ENCODE assay signal across 10 mouse cellular contexts in the genomic region with DNA sequence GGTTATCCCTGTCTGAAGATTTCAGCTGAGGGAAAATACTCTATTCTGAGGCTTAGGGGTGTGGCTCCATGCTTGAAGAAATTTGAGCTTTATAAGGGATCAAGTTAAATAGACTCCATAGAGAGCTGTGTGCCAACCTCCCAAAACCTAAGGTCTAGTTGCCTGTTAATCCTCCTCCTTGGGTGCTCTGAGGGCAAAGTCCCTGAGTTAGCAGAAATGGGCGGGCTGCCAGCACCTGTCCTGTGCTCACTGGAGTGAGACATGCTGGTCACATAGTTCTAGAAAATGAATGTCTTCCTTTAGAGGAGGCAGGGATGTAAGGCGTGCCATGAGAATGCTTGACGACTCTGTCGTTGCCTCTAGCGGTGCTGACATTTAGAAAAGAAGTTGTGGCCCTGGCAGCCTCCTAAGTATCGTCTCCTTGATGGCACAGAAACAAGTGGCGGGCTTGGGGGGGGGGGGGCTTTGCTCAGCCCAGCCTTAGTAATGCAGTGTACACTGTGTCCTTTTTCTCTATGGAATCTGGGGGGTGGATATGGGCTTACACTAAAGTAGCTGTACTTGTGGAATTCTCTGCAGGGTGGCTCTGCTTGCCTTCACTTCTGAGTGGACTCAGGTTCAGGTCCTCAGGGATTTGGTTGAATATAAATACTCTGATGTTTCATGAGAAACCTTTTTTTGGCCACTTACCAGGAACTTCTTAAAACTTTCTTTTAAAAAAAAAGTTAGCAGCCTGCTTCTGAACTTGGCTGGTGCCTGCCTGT. TPM values are rescaled to one million over a fixed set of nuclear protein-coding genes. Genes with fewer than 3 reads are reported as not detected.
DNase-seq lines count a peak whose midpoint lies in the region; ATAC-seq and TF ChIP-seq lines count a peak whose summit lies in the region.
"Had no signal": no experiment of that assay in that cellular context is flagged by ENCODE, and none has a peak within 500 bp of the region (broad histone marks: within the 10 kb centered on the region; RNA-seq: fewer than 3 reads in every experiment).

No protein-coding gene starts in this region.

- no peak overlapping the region for H3K4me3 ChIP-seq in heart, embryonic 15.5 days
- peak overlapping the region in 1 of 2 experiments; percentile 84; a peak in 2 of 4 replicates for H3K4me3 ChIP-seq in MEL (ENCODE audit: control insufficient read depth in 1 of 2, insufficient read depth in 1 of 2, low read depth in 2 of 2, low read length in 2 of 2)
- H3K4me3 ChIP-seq in intestine, embryonic 15.5 days (replicated peaks) = no peak overlapping the region
- H3K4me3 ChIP-seq in myocyte = no peak overlapping the region
- H3K4me3 ChIP-seq: layer of hippocampus, adult 2 months had no signal

- H3K79me2 ChIP-seq in MEL (ENCODE audit: control insufficient read depth, insufficient read depth, low read length, poor library complexity) (peaks cover 35% of the 10 kb centered on the region), myocyte (ENCODE audit: control insufficient read depth, insufficient read depth) (peaks cover 55% of the 10 kb centered on the region)

- H3K9me3 ChIP-seq in heart, embryonic 15.5 days (replicated peaks) = no peaks in the 10 kb centered on the region
- H3K9me3 ChIP-seq in MEL (replicated peaks; ENCODE audit: insufficient read depth, low read length) = no peaks in the 10 kb centered on the region
- no peaks in the 10 kb centered on the region for H3K9me3 ChIP-seq in intestine, embryonic 15.5 days

- TF ChIP-seq RAD21 in MEL (IDR thresholded peaks at IDR 0.05; ENCODE audit: low read depth, low read length) = no peak

- H3ac ChIP-seq in myocyte (ENCODE audit: control insufficient read depth, insufficient read length) = no peak overlapping the region

- H3K4me2 ChIP-seq in heart, embryonic 15.5 days = no peak overlapping the region
- peak overlapping the region; percentile 72 for H3K4me2 ChIP-seq in intestine, embryonic 15.5 days (replicated peaks)
- peak overlapping the region; percentile 87 for H3K4me2 ChIP-seq in myocyte (ENCODE audit: low read depth)

- intact Hi-C loops in heart, postnatal 10 days (cut with DNase I) = no loop called here

- peaks cover 43% of the 10 kb centered on the region for H3K4me1 ChIP-seq in heart, embryonic 15.5 days (replicated peaks)
- peaks cover 2 to 19% of the 10 kb centered on the region in 2 experiments for H3K4me1 ChIP-seq in MEL (ENCODE audit: control insufficient read depth in 1 of 2, insufficient read depth in 2 of 2, low read length in 2 of 2)
- peaks cover 15% of the 10 kb centered on the region for H3K4me1 ChIP-seq in intestine, embryonic 15.5 days (replicated peaks)

- TF ChIP-seq EP300 in MEL (IDR thresholded peaks at IDR 0.05; ENCODE audit: low read depth in 1 of 2, low read length in 2 of 2) = no peak

- H3K9ac ChIP-seq in heart, embryonic 15.5 days = no peak overlapping the region
- peak overlapping the region; percentile 87; the same call in 1 of the 2 replicates for H3K9ac ChIP-seq in MEL (ENCODE audit: control insufficient read depth, low read depth, low read length, poor library complexity, severe bottlenecking)
- H3K9ac ChIP-seq in intestine, embryonic 15.5 days = no peak overlapping the region

- H3K36me3 ChIP-seq in heart, embryonic 15.5 days = peaks cover 48% of the 10 kb centered on the region
- H3K36me3 ChIP-seq in MEL (ENCODE audit: control insufficient read depth in 1 of 2, insufficient read depth in 2 of 2, low read length in 2 of 2) (peaks cover 11 to 31% of the 10 kb centered on the region in 2 experiments), myocyte (ENCODE audit: control insufficient read depth, insufficient read depth) (peaks cover 40% of the 10 kb centered on the region)
- peaks cover 34% of the 10 kb centered on the region for H3K36me3 ChIP-seq in intestine, embryonic 15.5 days

- no peak for DNase-seq in heart, postnatal 10 days
- DNase-seq in MEL (ENCODE audit: low read depth, low spot score) = peak; percentile 43
- no peak for DNase-seq in layer of hippocampus, adult 8-10 months (ENCODE audit: low spot score in 2 of 2)
- no peak for DNase-seq in cerebellum, postnatal 25 days
- DNase-seq: lung, postnatal 10 days had no signal

- H3K27me3 ChIP-seq in heart, embryonic 15.5 days = no peaks in the 10 kb centered on the region
- no peaks in the 10 kb centered on the region for H3K27me3 ChIP-seq in MEL (ENCODE audit: control insufficient read depth in 1 of 2, insufficient read depth in 2 of 2, low read length in 2 of 2)
- H3K27me3 ChIP-seq in intestine, embryonic 15.5 days (replicated peaks) = no peaks in the 10 kb centered on the region
- H3K27me3 ChIP-seq in myocyte (ENCODE audit: control insufficient read depth, insufficient read depth, insufficient read length) = no peaks in the 10 kb centered on the region

- ATAC-seq in heart, embryonic 15.5 days (replicated peaks; ENCODE audit: insufficient number of reproducible peaks, insufficient read depth, low FRiP score, low read depth) = no peak
- ATAC-seq in intestine, embryonic 15.5 days = peak; percentile 10; the same call in 1 of the 2 replicates

- WGBS in heart, embryonic 15.5 days = 57% methylated on average over 7 of the region's 7 CpGs
- WGBS in intestine, embryonic 15.5 days = 66% methylated on average over 7 of the region's 7 CpGs

- TF ChIP-seq CTCF in MEL (IDR thresholded peaks at IDR 0.05 in 2 of 3, conservative IDR thresholded peaks at IDR 0.05 in 1 of 3; ENCODE audit: control insufficient read depth in 1 of 3, insufficient read depth in 1 of 3, low read depth in 2 of 3, low read length in 3 of 3, poor library complexity in 1 of 3, severe bottlenecking in 1 of 3) = no peak

- peak overlapping the region; percentile 60 for H3K27ac ChIP-seq in heart, embryonic 15.5 days
- no peak overlapping the region for H3K27ac ChIP-seq in MEL (ENCODE audit: control insufficient read depth, low read depth, low read length)
- peak overlapping the region; percentile 52 for H3K27ac ChIP-seq in intestine, embryonic 15.5 days
- H3K27ac ChIP-seq: layer of hippocampus, adult 2 months had no signal

- TF ChIP-seq POLR2A in MEL (IDR thresholded peaks at IDR 0.05; ENCODE audit: control insufficient read depth in 1 of 2, insufficient read depth in 1 of 2, low read depth in 1 of 2, low read length in 2 of 2, poor library complexity in 1 of 2) (no peak; a peak in 1 of 4 replicates), myocyte (IDR thresholded peaks at IDR 0.05; ENCODE audit: insufficient read length, low read depth) (no peak)

TF ChIP-seq in MEL, 35 proteins besides CTCF, POLR2A, EP300 and RAD21:
- no peak for TF ChIP-seq CHD1 (IDR thresholded peaks at IDR 0.05; ENCODE audit: low read depth, low read length)
- TF ChIP-seq GATA1 (IDR thresholded peaks at IDR 0.05; ENCODE audit: low read depth, low read length) = no peak
- TF ChIP-seq SIN3A (IDR thresholded peaks at IDR 0.05; ENCODE audit: low read length) = peak; percentile 15; the same call in 1 of the 2 replicates
- peak; percentile 69; the same call in 1 of the 2 replicates for TF ChIP-seq POLR2AphosphoS2 (IDR thresholded peaks at IDR 0.05; ENCODE audit: low read length)

TF ChIP-seq in myocyte, 11 proteins besides CTCF, POLR2A, EP300 and RAD21:
- no peak for TF ChIP-seq CEBPB (IDR thresholded peaks at IDR 0.05; ENCODE audit: insufficient read depth, poor library complexity, severe bottlenecking)
- peak in 1 of 3 experiments; percentile 39 for TF ChIP-seq MYOD1 (IDR thresholded peaks at IDR 0.05; ENCODE audit: control insufficient read depth in 1 of 3, insufficient read length in 2 of 3, low read depth in 2 of 3)
- peak in 1 of 3 experiments; percentile 23 for TF ChIP-seq MYOG (IDR thresholded peaks at IDR 0.05; ENCODE audit: control insufficient read depth in 1 of 3, insufficient read depth in 1 of 3, insufficient read length in 2 of 3, low read depth in 2 of 3)

RNA-seq across cellular contexts. Expression of a gene that starts 20.7 kb away (rescaled TPM):
- polyA plus RNA-seq in heart, embryonic 15.5 days (2015; fragmentation: Nextera tagmentation; extraction: Ambion mirVana) = 9.1 and 11.6 TPM in 2 replicates
- total RNA-seq in heart, postnatal 10 days (2021) = 10 to 100 TPM; 76.2 to 85.4 TPM
- 2.1 and 2.2 TPM in 2 replicates for total RNA-seq in MEL (2012; rRNA removed)
- 1 to 10 TPM in 1 of 2 experiments, not detected in 1; 8.7 TPM for polyA plus RNA-seq in MEL (2012; ENCODE audit: insufficient read depth in 1 of 2, insufficient read length in 2 of 2, low read depth in 1 of 2, low replicate concordance in 2 of 2, missing spikeins in 1 of 2)
- 12.5 and 12.9 TPM in 2 replicates for polyA plus RNA-seq in intestine, embryonic 15.5 days (2015; fragmentation: Nextera tagmentation; extraction: Ambion mirVana)
- polyA plus RNA-seq in myocyte (2012; fragmentation: generic; extraction: Trizol) = 0.47 TPM
- 10 to 100 TPM; 57.2 to 76.1 (median 63.0) TPM for total RNA-seq in layer of hippocampus, adult 8-10 months (2022)
- total RNA-seq: granulocyte monocyte progenitor cell, adult 5-6 weeks had no signal

RNA-seq across cellular contexts. Expression of a gene that starts 21.5 kb away (rescaled TPM):
- polyA plus RNA-seq in heart, embryonic 15.5 days (2015; fragmentation: Nextera tagmentation; extraction: Ambion mirVana) = 1.3 and 1.4 TPM in 2 replicates
- 1 to 10 TPM; 1.4 to 1.7 TPM for total RNA-seq in heart, postnatal 10 days (2021)
- total RNA-seq in MEL (2012; rRNA removed) = 50.0 and 72.2 TPM in 2 replicates
- 10 to 100 TPM in 1 of 2 experiments, not detected in 1; 44.4 TPM for polyA plus RNA-seq in MEL (2012; ENCODE audit: insufficient read depth in 1 of 2, insufficient read length in 2 of 2, low read depth in 1 of 2, low replicate concordance in 2 of 2, missing spikeins in 1 of 2)
- polyA plus RNA-seq in intestine, embryonic 15.5 days (2015; fragmentation: Nextera tagmentation; extraction: Ambion mirVana) = 1.0 and 1.3 TPM in 2 replicates
- 0.74 TPM for polyA plus RNA-seq in myocyte (2012; fragmentation: generic; extraction: Trizol)
- total RNA-seq in layer of hippocampus, adult 8-10 months (2022) = 1 to 10 TPM; 4.8 to 8.5 (median 5.8) TPM
- total RNA-seq: granulocyte monocyte progenitor cell, adult 5-6 weeks had no signal

RNA-seq across cellular contexts. Expression of a gene that starts 48.0 kb away (rescaled TPM):
- polyA plus RNA-seq in heart, embryonic 15.5 days (2015; fragmentation: Nextera tagmentation; extraction: Ambion mirVana) = 6.7 and 10.4 TPM in 2 replicates
- total RNA-seq in heart, postnatal 10 days (2021) = 10 to 100 TPM; 15.4 to 17.7 TPM
- 6.4 and 7.7 TPM in 2 replicates for total RNA-seq in MEL (2012; rRNA removed)
- polyA plus RNA-seq in MEL (2012; ENCODE audit: insufficient read depth in 1 of 2, insufficient read length in 2 of 2, low read depth in 1 of 2, low replicate concordance in 2 of 2, missing spikeins in 1 of 2) (10 to 100 TPM in 1 of 2 experiments, not detected in 1; 13.7 TPM), myocyte (2012; fragmentation: generic; extraction: Trizol) (16.2 TPM)
- polyA plus RNA-seq in intestine, embryonic 15.5 days (2015; fragmentation: Nextera tagmentation; extraction: Ambion mirVana) = 8.4 and 8.9 TPM in 2 replicates
- total RNA-seq in layer of hippocampus, adult 8-10 months (2022) = 1 to 10 TPM; 1.1 to 2.5 (median 1.8) TPM
